Mouse (Mus musculus): ENCODE results near the gene Zfp352.
"Not testable (repeated sequence)": the region's sequence is repeated elsewhere in the genome, so short reads cannot be mapped to it uniquely, and the experiment has no call there.

Zfp352 gene

DNA sequence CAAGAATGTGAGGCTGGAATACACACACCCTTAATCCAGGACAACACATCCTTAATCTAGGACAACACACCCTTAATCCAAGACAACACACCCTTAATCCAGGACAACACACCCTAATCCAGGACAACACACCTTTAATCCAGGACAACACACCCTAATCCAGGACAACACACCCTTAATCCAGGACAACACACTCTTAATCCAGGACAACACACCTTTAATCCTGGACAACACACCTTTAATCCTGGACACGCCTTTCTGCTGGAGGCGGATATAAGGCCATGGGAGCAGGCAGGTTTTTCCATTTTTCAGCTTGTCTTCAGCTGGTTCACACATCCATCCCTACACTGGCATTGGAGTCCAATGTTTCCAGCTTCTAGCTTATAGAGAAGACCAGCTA lies at the start of gene Zfp352:
Gene Zfp352 (plus strand): TSS at position 301 of the 400 bp plus-strand sequence.
- in situ Hi-C loops (cut with MboI, MseI): no loop called here

DNA sequence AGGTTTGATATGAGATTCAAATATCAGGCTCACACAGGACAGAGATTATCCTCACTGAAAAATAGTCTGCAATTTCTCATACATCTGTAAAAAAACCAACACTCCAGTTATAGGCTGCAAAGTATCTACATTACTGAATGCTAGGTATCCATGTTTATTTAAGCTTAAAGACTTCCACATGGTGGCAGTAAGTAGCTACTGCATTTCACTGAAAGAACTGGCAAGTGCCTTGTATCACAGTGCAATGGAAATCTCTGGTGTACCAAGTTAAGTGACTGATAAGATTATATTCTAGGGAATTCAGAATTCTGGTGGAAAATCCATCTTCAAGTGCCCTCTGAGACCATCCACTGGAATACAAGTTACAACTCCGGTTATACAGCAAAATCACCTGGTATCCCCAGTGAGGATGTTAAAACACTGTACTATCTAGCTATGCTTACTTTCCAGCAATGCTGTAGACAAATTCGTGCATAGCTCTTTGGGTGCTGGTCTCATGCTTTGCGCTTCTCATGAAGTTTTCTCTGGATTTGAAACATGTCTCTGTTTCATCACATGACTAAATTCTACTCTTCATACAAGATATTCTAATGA lies 47.6 kb upstream of the Zfp352 start:
- in situ Hi-C loops (cut with MboI, MseI): no loop called here

DNA sequence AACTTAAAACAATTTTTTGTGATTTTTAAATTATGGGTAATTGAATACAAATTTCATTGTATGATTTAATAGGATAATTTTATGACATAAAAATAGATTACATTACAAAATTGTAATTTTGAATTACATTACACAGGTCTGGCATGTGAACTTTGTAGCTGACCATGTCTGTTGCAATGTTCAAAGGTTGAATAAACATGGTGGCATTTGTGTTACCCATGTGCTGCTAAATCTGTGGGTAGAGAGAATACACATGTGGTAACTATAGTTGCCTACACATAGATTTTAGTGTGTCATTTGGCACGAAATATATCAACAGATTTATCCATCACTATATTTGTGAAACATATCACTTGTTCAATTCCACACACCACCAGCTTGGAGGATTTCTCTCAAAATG lies 44.6 kb upstream of the Zfp352 start:
- in situ Hi-C loops (cut with MboI, MseI): no loop called here

DNA sequence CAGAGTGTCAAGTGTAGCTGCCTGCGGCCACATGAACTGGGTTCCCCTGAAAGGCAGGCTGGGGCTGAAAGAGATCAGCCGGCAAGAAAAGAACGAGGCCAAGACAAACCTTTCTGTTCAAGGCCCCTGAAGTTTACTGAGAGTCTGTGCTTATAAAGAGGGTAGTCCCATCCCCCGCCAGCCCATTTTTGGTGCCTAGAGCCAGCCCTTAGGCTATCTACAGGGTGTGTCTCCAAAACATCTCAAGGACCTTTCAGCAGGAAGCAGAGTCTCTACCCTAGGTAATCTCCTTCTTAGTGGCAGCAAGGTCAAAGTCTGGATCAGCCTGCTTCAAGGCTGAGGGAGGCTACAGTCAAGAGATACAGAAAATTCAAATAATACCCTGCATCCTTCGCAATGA lies 15.2 kb upstream of the Zfp352 start:
- in situ Hi-C loops (cut with MboI, MseI): no loop called here

DNA sequence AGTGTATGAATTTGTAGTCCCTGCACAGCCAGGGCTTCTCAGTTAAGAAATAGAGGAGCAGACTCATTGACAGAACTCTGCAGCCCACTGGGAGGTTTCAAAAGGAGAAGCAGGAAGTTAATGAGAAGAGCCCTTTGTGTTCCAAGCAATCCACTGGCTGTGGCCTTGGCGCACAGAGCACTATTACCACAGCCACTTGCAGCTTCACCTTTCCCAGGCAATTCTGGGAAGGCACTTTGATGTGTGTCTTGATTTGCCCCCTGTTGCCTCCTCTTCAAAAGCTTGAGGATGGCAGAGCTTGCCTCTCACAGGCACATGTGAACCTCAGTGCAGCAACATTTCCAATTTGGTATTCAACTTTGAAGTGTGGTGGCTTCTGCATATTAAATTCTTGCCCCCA lies 7.1 kb upstream of the Zfp352 start:
- in situ Hi-C loops (cut with MboI, MseI): no loop called here

DNA sequence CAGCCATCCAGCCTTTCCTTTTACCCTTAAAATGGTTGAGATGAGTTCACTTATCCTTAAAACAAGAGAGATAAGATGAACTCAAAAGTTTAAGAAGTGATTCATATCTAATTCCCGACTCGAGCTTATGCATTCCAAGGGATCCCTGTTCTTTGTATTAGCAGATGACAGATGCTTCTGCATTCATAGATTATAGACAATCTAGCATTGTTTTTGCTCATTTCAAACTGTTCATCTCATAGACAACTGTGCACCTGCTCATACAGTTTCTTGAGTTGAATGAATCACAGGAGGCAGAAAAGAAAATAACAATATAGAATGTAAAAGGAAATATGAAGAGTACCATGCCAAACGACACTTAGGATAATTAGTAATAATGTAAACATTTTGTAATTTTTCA lies 6.5 kb upstream of the Zfp352 start:
- in situ Hi-C loops (cut with MboI, MseI): no loop called here

DNA sequence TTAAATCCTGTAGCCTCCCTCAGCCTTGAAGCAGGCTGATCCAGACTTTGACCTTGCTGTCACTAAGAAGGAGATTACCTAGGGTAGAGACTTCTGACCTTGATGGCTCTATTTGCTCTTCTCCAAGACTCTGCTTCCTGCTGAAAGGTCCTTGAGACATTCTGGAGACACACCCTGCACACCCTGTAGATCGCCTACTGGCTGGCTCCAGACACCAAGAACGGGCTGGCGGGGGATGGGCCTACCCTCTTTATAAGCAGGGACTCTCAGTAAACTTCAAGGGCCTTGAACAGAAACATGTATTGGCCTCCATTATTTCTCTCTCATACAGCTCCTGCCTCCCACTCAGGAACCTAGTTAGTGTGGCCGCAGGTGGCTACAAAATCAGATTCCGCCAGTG lies 17.0 kb downstream of the Zfp352 start:
- in situ Hi-C loops (cut with MboI, MseI): not testable (repeated sequence)

DNA sequence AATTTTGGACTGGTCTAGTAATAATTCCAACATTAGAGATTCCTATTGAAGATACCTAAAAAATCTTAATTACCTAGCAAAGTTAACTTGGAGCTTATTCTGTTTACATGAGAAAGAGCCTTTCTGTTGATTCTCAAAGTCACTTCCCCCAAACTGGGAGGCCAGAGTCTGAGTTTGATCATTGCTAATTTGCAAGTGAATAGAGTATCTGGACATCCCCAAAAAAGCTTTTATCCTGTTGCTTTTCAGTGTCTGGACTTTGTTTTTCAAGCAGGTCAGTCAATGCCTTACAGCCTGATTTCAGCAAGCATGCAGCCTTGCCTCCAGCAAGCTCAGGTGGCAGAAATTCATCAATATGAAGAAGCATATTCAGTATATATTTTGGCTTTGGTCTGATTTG lies 51.2 kb downstream of the Zfp352 start:
- in situ Hi-C loops (cut with MboI, MseI): no loop called here
